ENCODE assay signal across 18 mouse cellular contexts in genomic region chr6:28075534-28075933, GRCm38 (mm10). TPM values are rescaled to one million over a fixed set of nuclear protein-coding genes. Genes with fewer than 3 reads are reported as not detected.
"Had no signal": no experiment of that assay in that cellular context is flagged by ENCODE, and none has a peak within 500 bp of the region (broad histone marks: within the 10 kb centered on the region; RNA-seq: fewer than 3 reads in every experiment).

No protein-coding gene starts in this region.

- H3K36me3 ChIP-seq: neural tube, embryonic 12.5 days; neural tube, embryonic 13.5 days; neural tube, embryonic 15.5 days; stomach, embryonic 15.5 days had no signal

- H3K27me3 ChIP-seq: neural tube, embryonic 12.5 days; neural tube, embryonic 13.5 days; neural tube, embryonic 15.5 days; stomach, embryonic 15.5 days had no signal

- H3K9me3 ChIP-seq: neural tube, embryonic 12.5 days; neural tube, embryonic 13.5 days; neural tube, embryonic 15.5 days; stomach, embryonic 15.5 days had no signal

- H3K4me1 ChIP-seq: neural tube, embryonic 12.5 days; neural tube, embryonic 13.5 days; neural tube, embryonic 15.5 days; stomach, embryonic 15.5 days had no signal

- H3K4me3 ChIP-seq: neural tube, embryonic 12.5 days; neural tube, embryonic 13.5 days; neural tube, embryonic 15.5 days; stomach, embryonic 15.5 days had no signal

- H3K9ac ChIP-seq: neural tube, embryonic 12.5 days; neural tube, embryonic 13.5 days; neural tube, embryonic 15.5 days; stomach, embryonic 15.5 days had no signal

- DNase-seq: retina, postnatal 1 day; right cerebral cortex, adult 18-20 months; right cerebral cortex, postnatal 14 days; right cerebral cortex, postnatal 25 days; right cerebral cortex, postnatal 4 days; spleen, adult 18-20 months; thymus, adult 18-20 months; thymus, adult 2 months; thymus, postnatal 14 days; thymus, postnatal 25 days; thymus, postnatal 36 days; thymus, postnatal 4 days had no signal

- H3K27ac ChIP-seq: neural tube, embryonic 12.5 days; neural tube, embryonic 13.5 days; neural tube, embryonic 15.5 days; stomach, embryonic 15.5 days; stomach, postnatal 0 days had no signal

- H3K4me2 ChIP-seq: neural tube, embryonic 12.5 days; neural tube, embryonic 13.5 days; neural tube, embryonic 15.5 days; stomach, embryonic 15.5 days had no signal

RNA-seq across cellular contexts. Expression of gene Grm8, which starts 59.4 kb away (rescaled TPM):
- polyA plus RNA-seq: urinary bladder, adult 2 months had no signal
